Mouse (Mus musculus): ENCODE measurements around the gene Acvrl1.
A peak's percentile ranks its signal among the peaks of the same experiment; 100 is the strongest.

Acvrl1 gene

GRCm38 (mm10) chr15:101128181-101129089 lies at the start of gene Acvrl1:
Acvrl1 (plus strand) TSS chr15:101128522.
- no peak for DNase-seq (ENCODE audit: low spot score)

- DNase-seq (ENCODE audit: low spot score) = peak; percentile 78
Observed at GRCm38 (mm10) chr15:101078731-101079156, 49.6 kb upstream of the Acvrl1 start.

DNA sequence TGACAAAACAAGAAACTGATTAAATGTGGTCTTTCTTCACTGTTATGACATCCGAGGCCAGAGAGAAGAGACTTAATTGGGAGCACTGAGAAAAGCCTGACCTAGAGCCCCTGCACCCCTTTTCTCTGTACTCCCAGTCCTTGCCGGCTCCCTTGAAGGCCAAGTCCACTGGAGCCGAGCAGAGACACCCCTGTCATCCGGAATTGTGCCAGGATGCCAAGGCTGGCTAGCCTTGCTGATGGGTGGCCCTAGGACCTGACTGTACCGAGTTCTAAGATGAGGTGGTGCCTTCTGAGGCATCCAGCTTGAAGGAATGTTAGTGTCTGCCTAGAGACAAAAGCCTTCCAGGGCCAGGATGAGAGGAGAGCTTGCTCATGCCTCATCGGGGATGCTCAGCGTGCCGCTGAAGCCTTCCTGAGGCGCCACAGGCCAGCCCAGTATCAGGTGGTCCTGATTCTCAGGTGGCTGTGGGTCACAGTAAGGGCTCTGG lies 48.2 kb upstream of the Acvrl1 start:
- DNase-seq (ENCODE audit: low spot score) = no peak

DNA sequence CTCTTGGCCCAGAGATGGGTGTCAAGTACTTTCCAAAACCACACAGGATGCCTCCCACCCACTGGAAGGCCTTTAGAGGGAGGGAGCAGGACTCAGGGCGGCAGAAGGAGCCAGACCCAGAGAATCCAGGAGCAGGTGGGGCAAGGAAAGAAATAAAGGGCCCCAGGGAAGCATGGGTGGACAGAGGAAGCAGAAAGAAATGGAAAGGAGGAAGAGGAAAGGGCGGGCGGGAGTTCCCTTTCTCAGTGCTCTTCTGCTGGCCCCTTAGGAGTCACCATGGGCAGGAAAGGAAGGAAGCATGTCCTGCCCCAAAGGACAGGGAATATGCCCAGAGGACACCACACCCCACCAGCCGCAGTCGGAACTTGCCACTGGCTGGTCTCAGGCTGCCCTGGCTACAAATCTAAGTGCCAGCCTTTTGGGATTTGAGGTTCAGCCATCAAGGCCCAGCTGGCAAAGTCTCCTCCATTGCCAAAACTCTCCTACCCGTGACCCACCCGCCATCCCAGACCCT lies 47.2 kb upstream of the Acvrl1 start:
- no peak for DNase-seq (ENCODE audit: low spot score)

GRCm38 (mm10) chr15:101082236-101082635 lies 46.1 kb upstream of the Acvrl1 start:
- DNase-seq (ENCODE audit: low spot score) = no peak

- DNase-seq (ENCODE audit: low spot score) = no peak
Observed at GRCm38 (mm10) chr15:101084499-101084898, 43.8 kb upstream of the Acvrl1 start.

- DNase-seq (ENCODE audit: low spot score) = no peak
Observed at GRCm38 (mm10) chr15:101086451-101086850, 41.9 kb upstream of the Acvrl1 start.

DNA sequence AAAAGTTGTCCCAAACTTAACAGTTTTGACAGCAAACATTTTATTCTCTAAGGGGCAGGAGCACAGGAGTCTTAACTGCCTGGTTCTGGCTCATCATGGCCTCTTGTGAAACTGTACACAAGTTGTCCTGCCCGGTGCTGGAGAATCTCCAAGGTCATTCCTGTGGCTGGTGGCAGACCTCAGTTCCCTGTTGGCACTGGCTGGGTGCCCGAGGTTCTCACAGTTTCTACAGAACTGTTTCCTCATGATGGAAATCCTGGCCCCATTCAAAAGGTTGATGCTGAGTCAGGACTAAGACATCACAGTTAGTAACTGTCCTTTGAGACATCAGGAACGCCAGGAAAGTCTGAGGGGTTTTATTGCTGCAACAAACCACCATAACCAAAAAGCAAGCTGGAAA lies 41.4 kb upstream of the Acvrl1 start:
- DNase-seq (ENCODE audit: low spot score) = no peak

- no peak for DNase-seq (ENCODE audit: low spot score)
Observed at GRCm38 (mm10) chr15:101088291-101088690, 40.0 kb upstream of the Acvrl1 start.

DNA sequence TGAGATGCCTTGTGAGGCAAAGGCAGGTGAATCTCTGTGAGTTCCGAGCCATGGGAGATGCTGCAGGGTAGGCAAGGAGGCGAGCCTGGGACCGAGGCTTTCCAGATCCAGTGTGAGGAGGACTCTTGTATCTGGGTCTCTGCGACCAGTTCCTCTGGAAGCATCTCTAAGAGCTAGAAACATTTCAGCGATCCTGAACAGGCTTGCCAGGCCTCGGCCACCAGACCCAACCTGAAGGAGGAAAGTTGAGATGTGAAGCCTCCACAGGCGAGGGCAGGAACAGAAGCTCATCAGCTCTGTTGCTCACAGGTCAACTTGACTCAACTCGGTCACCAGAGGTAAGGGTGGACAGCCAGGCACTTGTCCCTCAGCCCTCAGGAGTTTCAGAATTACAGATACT lies 36.8 kb upstream of the Acvrl1 start:
- no peak for DNase-seq (ENCODE audit: low spot score)

- peak; percentile 66 for DNase-seq (ENCODE audit: low spot score)
Observed at GRCm38 (mm10) chr15:101092121-101092828, 36.0 kb upstream of the Acvrl1 start.

DNA sequence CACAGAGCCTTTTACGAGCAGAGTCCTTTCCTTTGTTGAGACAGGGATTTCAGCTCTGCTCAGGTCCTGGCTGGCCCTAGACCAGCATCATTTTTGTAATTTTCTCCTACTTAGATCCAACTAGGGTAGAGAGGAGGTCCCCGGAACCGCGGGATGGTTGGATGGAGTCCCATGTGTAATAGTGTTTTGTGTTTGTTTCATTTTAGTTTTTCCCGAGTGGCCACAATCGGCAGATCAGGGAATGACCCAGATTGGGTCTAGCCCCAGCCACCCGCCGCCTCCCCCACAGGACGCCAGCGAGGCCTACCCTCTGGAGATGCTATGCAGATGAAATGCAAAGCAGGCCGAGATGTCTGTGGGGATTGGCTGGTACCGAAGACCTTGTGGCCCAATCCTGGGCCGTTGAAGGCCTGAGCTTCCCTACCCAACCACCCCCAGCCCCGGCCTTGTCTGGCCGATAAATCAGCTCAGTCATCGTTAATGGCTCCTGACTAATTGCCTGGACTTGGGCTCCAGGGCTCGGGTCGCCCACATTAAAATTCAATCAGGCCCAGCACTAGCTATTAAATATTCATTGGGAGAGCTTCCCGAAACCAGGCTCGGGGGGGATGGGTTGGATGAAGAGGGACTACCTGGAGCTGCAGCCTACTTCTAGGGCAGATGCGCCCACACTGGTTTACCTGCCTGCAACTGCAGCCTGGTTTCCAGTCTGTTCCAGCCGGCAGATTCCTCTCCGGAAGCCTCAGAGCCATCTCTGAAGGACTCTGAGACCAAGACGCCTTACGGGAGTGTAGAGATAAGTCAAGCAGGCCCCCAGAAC lies 35.3 kb upstream of the Acvrl1 start:
- peak; percentile 90 for DNase-seq (ENCODE audit: low spot score)

DNA sequence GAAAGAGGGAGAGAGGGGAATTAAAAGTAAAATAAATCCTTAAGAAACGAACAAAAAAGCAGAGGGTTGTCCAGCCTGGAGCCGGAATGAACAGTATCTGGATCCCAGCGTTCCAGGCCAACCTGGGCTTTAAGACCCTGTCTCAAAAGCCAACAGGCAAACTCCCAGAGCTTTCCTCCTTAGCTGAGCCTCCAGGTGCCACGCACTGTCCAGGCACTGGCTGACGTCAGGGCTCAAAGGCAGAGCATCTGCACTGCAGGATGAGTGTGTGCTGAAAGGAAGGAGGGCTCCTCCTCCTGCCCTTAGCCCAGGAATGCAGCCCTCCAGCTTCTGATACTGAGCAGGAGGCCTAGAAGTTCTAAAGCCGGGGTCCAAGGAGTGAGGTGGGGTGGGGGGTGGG lies 34.3 kb upstream of the Acvrl1 start:
- DNase-seq (ENCODE audit: low spot score) = no peak

DNA sequence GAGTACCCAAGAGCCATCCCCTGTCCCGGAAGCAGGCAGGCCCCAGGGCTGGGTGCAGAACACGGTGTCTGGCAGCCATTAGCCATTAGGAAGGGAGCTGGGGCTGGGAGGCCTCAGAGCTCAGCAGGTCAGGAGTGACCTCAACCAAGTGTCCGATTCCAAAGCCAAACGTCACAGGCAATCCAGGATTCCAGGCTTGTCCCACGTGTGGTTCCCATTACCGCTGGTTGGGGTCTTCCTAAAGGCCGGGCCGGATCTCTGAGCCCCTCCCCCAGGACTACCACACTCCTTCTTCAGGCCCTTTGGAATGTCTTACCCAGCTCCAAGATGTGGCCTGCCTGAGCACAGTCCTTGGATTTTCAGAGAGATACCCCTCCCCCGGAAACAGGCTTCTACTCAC lies 33.3 kb upstream of the Acvrl1 start:
- peak; percentile 24 for DNase-seq (ENCODE audit: low spot score)

DNA sequence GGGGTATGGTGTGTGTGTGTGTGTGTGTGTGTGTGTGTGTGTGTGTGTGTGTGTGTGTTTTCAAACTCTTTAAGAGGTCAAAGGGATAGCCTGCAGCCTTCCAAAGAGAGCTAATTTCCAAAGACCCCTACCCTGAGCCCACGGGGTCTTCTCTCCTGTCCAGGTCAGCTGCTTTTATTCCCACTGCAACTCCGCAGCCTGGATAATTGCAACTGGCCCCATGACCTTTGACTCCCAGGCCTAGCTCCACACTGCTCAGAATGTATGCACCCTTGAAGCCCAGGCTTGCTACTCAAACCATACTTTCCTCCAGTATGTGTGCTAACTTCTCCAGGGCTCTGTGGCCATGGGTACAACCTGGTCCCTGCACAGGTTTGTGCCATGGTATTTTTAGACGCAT lies 32.9 kb upstream of the Acvrl1 start:
- DNase-seq (ENCODE audit: low spot score) = no peak

- DNase-seq (ENCODE audit: low spot score) = peak; percentile 87
Observed at GRCm38 (mm10) chr15:101097985-101098651, 30.2 kb upstream of the Acvrl1 start.

- DNase-seq (ENCODE audit: low spot score) = no peak
Observed at GRCm38 (mm10) chr15:101100996-101101395, 27.3 kb upstream of the Acvrl1 start.

DNA sequence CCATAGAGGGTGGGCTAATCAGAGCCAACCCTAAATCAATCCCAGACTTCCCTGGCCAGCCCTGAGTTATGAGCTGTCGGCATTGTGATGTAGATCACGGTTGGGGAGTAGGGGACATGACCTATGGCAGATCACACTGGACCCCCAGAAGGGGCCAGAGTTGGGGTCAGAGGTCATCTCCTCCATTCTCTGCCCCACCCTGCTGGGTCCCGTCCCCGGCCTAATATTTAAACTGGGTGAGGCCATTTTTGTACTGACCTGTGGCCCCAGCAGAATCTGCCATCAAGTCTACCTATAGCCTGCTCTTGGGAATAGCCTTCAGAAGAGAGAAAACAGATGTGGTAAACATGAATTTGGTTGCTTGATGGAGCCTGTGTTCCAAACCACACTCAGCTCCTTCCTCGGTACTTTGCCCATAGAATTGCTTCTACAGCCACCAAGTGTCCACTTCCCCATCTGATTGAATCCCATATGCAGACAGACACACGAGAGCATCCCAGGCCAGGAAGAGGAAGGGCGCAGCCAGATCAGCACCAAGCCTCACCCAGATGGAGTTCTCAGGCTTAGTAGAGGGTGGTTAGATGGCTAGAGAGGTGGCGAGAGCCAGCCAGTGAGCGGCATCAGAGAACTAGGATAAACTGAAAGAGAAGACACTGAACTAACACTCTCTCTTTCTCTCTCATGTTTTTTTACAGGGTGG lies 24.6 kb upstream of the Acvrl1 start:
- no peak for DNase-seq (ENCODE audit: low spot score)

GRCm38 (mm10) chr15:101105496-101105994 lies 22.8 kb upstream of the Acvrl1 start:
- DNase-seq (ENCODE audit: low spot score) = peak; percentile 88

DNA sequence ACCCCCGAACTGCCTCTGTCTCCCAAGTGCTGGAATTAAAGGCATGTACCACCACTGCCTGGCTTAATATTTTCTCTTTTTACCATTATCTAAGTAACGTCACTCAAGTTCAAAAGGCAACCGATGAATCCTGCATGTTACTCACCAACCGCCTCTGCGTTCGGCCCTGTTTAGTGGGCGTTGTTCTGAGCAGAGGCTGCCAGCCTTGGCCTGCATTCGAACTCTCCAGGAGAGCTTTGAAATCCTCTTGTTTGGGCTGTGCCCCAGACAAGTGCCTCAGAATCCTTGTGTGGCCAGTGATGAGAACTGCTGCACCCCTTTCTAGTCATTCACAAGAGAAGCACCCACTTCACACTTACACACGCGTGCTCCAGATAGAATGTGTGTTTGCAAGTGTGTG lies 22.3 kb upstream of the Acvrl1 start:
- no peak for DNase-seq (ENCODE audit: low spot score)

Data from retina, embryonic 14.5 days (tissue).